Mouse (Mus musculus) liver, postnatal 0 days (tissue): ENCODE measurements around the gene Psmb3. TPM values are rescaled to one million over a fixed set of nuclear protein-coding genes. Genes with fewer than 3 reads are reported as not detected.
A peak's percentile ranks its signal among the peaks of the same experiment; 100 is the strongest.

Experiments used
- ATAC-seq: fragments of 200-750 bp; cut with Nextera tagmentation; 2 replicates; pipeline ENCODE4 v1.8.0; 2017; ENCODE audit warnings: mild to moderate bottlenecking, moderate library complexity
- DNase-seq: peaks from one replicate; pipeline ENCODE4 v3.0.0-alpha.2; 2016
- H3K27ac ChIP-seq: fragments of 300-500 bp; sonication (generic); 2 replicates; pipeline ENCODE4 v1.5.1; 2014; ENCODE audit warnings: antibody characterized with exemption, moderate library complexity, mild to moderate bottlenecking, low read depth
- H3K27me3 ChIP-seq: fragments of 300-500 bp; sonication (generic); 2 replicates; pipeline ENCODE4 v1.6.1; 2014; ENCODE audit warnings: low read length, control low read depth, mixed read lengths; ENCODE audit not compliant: insufficient read depth
- H3K36me3 ChIP-seq: fragments of 300-500 bp; sonication (generic); replicated peaks from 2 replicates; pipeline ENCODE4 v1.6.1; 2014; ENCODE audit warnings: mild to moderate bottlenecking, control low read depth, low read length, moderate library complexity, mixed read lengths; ENCODE audit not compliant: insufficient read depth
- H3K4me1 ChIP-seq: fragments of 300-500 bp; sonication (generic); 2 replicates; pipeline ENCODE4 v1.6.1; 2014; ENCODE audit warnings: antibody characterized with exemption, mild to moderate bottlenecking, control low read depth; ENCODE audit not compliant: insufficient read depth
- H3K4me2 ChIP-seq: fragments of 300-500 bp; sonication (generic); 2 replicates; pipeline ENCODE4 v1.6.1; 2014; ENCODE audit warnings: low read depth, mild to moderate bottlenecking, low read length, moderate library complexity, mixed read lengths
- H3K4me3 ChIP-seq: fragments of 300-500 bp; sonication (generic); 2 replicates; pipeline ENCODE4 v1.5.1; 2014; ENCODE audit warnings: low read depth, low read length
- H3K9ac ChIP-seq: fragments of 300-500 bp; sonication (generic); replicated peaks from 2 replicates; pipeline ENCODE4 v1.6.1; 2014; ENCODE audit warnings: mild to moderate bottlenecking, moderate library complexity
- H3K9me3 ChIP-seq: fragments of 300-500 bp; sonication (generic); 2 replicates; pipeline ENCODE4 v1.6.1; 2016; ENCODE audit warnings: mild to moderate bottlenecking, control low read depth, low read length, mixed read lengths
- CTCF ChIP-seq: sonication (generic); IDR thresholded peaks from 2 replicates; pipeline ENCODE4 v1.5.1; 2016; ENCODE audit warnings: antibody characterized with exemption, low read depth
- EP300 ChIP-seq: IDR thresholded peaks from 2 replicates; pipeline ENCODE4 v1.6.1; 2016; ENCODE audit warnings: antibody characterized with exemption, low read depth, mild to moderate bottlenecking
- WGBS: fragments of 180-500 bp; shearing (Covaris S2); extraction: QIAGEN DNeasy Blood & Tissue Kit; methylation state at CpG from one replicate; pipeline ENCODE4 v1.1.7; 2014; ENCODE audit not compliant: insufficient replicate concordance; 5-methylcytosine and 5-hydroxymethylcytosine counted together
- microRNA-seq: library from miRNA; unstranded; fragments of <30 nt; microRNA quantifications from one replicate; pipeline ENCODE4, GENCODE M21; 2016
- polyA plus RNA-seq: library from polyadenylated mRNA; unstranded; fragments of >200 nt; fragmentation: Nextera tagmentation; extraction: Ambion mirVana; gene quantifications from 2 replicates; pipeline ENCODE4 v1.2.1, GENCODE M21; 2015

The Psmb3 gene
- polyA plus RNA-seq, 1 experiment from 2014 or later = 267 TPM

DNA sequence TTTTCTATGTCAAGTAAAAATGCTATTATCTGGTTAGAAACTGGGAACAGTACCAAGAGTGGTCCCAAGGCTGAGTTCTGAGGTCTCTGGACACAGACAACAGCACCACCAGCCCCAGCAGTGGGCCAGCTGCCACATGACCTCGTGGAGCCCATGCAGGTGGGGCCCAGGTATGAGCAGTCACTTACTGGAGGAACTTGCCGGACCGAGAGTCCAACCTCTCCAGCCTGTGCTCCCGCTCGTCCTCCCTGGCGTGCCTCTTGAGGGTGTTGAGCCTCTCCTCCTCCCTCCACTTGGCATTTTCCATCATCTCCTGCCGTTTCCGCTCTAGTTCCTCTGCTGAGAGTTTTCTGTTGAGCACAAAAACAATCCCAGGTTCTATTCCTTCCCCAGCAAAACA is 44.6 kb downstream of the Psmb3 start:
- H3K9me3 ChIP-seq = no peaks in the 10 kb centered on the region
- no peak overlapping the region for H3K27ac ChIP-seq
- H3K27me3 ChIP-seq = no peaks in the 10 kb centered on the region
- ATAC-seq (no peak), DNase-seq (no peak)
- H3K4me1 ChIP-seq = peaks cover 8% of the 10 kb centered on the region
- H3K4me3 ChIP-seq = no peak overlapping the region
- H3K4me2 ChIP-seq = no peak overlapping the region
- no peak for TF ChIP-seq CTCF
- TF ChIP-seq EP300 = no peak
- peaks cover 41% of the 10 kb centered on the region for H3K36me3 ChIP-seq
- H3K9ac ChIP-seq = no peak overlapping the region
- WGBS = 91% methylated on average over 8 of the region's 8 CpGs

DNA sequence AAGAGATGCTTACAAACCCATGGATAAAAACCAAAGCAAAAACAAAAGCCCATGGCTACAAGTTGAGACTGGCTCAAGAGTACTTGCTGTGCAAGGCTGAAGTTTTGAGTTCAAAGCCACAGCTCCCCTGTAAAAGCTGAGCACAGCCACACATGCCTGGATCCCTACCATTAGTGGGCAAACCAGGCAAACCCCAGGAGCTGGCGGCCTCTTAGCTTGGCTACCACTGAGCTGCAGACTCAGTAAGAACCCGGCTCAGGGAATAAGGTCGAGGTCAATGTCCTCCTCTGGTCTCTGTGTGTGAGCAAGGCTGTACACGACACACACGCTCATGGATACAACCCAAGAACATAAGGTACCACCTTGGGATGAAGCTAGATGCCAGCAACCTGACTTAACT is 45.3 kb downstream of the Psmb3 start:
- no peak overlapping the region for H3K4me2 ChIP-seq
- no peak overlapping the region for H3K27ac ChIP-seq
- H3K4me1 ChIP-seq = peaks cover 2% of the 10 kb centered on the region
- H3K4me3 ChIP-seq = no peak overlapping the region
- 87% methylated on average over 5 of the region's 5 CpGs for WGBS
- DNase-seq = no peak
- no peak for ATAC-seq
- TF ChIP-seq CTCF (no peak), EP300 (no peak)
- H3K9ac ChIP-seq = no peak overlapping the region
- H3K27me3 ChIP-seq = no peaks in the 10 kb centered on the region
- peaks cover 49% of the 10 kb centered on the region for H3K36me3 ChIP-seq
- H3K9me3 ChIP-seq = no peaks in the 10 kb centered on the region

DNA sequence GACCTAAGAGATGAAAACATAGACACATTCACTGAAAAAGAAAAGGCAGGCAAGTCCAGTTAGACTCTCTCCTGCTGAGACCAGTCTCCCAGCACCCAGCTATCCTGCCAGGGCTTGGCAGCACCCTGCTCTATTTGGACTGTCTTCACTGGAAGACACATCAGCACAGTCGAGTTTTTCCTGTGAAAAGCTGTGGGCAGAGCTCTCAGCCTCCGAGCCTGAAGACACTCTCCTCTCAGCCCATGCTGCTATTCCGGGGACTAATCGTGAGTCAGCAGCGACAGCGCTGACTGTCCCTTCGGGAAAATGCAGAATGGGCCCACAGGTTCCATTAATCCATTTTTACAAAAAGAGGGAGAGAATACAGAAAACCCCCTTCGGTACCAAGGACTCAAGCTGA is 50.1 kb downstream of the Psmb3 start:
- Histone ChIP-seq H3K36me3 (peaks cover 66% of the 10 kb centered on the region), H3K9ac (no peak overlapping the region), H3K4me1 (no peaks in the 10 kb centered on the region), H3K4me3 (no peak overlapping the region), H3K4me2 (no peak overlapping the region), H3K9me3 (no peaks in the 10 kb centered on the region), H3K27me3 (no peaks in the 10 kb centered on the region), H3K27ac (no peak overlapping the region)
- TF ChIP-seq EP300 (no peak), CTCF (no peak)
- 95% methylated on average over 8 of the region's 8 CpGs for WGBS
- no peak for ATAC-seq
- no peak for DNase-seq

DNA sequence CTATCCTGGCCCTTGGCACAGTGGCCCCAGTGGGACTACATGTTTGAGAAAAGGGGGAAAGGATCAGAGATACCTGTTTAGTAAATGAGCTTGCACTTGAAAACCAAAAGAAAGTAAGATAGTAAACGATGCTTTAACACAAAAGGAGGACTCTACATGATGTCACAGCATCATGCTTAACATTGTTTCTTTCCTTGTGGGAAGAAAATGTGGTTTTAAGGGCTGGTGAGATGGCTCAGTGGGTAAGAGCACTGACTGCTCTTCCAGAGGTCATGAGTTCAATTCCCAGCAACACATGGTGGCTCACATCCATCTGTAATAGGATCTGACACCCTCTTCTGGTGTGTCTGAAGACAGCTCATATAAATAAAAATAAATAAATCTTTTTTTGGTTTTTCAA is 54.9 kb downstream of the Psmb3 start:
- Histone ChIP-seq H3K4me1 (no peaks in the 10 kb centered on the region), H3K4me2 (no peak overlapping the region), H3K9ac (no peak overlapping the region), H3K36me3 (peaks cover 58% of the 10 kb centered on the region), H3K27me3 (no peaks in the 10 kb centered on the region), H3K9me3 (no peaks in the 10 kb centered on the region), H3K4me3 (no peak overlapping the region), H3K27ac (no peak overlapping the region)
- ATAC-seq = no peak
- TF ChIP-seq EP300 (no peak), CTCF (no peak)
- 80% methylated on average over 1 of the region's 1 CpGs for WGBS
- no peak for DNase-seq

DNA sequence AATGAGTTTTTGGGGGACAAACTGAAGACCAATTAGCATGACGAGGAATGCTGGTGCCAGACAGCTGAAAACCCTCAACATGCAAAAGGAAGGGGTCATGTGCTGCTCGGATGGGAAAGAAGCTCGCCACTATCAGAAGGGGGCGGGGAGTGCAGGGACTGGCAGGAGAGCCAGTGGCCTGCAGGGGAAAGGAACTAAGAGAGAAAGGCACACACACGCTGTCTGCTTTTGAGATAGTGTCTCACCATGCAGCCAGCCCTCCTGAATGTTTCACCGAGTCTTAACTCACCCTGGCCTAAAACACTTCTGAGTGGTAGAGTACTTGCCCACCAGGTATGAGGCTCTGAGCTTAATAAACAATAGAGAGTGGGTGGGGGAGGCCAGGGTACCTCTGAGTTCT is 55.7 kb downstream of the Psmb3 start:
- H3K4me3 ChIP-seq = no peak overlapping the region
- no peaks in the 10 kb centered on the region for H3K4me1 ChIP-seq
- H3K27ac ChIP-seq = no peak overlapping the region
- H3K4me2 ChIP-seq = no peak overlapping the region
- no peaks in the 10 kb centered on the region for H3K9me3 ChIP-seq
- H3K27me3 ChIP-seq = no peaks in the 10 kb centered on the region
- no peak overlapping the region for H3K9ac ChIP-seq
- ATAC-seq (no peak), DNase-seq (no peak)
- TF ChIP-seq CTCF = no peak
- no peak for TF ChIP-seq EP300
- WGBS = 69% methylated on average over 6 of the region's 6 CpGs
- peaks cover 55% of the 10 kb centered on the region for H3K36me3 ChIP-seq

DNA sequence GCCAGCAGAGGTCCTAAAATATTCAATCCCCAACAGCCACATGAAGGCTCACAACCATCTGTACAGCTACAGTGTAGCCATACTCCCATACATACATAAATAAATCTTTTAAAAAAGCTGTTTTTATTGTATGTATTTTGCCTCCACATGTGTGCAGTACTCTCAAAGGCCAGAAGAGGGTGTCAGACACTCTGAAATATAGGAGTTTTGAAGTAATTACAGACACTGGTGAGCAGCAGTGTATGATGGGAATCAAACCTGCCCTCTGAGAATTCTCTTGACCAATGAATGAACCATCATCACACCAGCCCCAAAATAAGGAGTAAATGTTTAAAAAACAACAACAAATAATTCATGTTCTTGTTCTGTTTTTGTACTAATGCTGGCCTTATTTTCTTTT is 58.4 kb downstream of the Psmb3 start:
- no peaks in the 10 kb centered on the region for H3K27me3 ChIP-seq
- H3K4me2 ChIP-seq = no peak overlapping the region
- peaks cover 40% of the 10 kb centered on the region for H3K36me3 ChIP-seq
- no peak overlapping the region for H3K9ac ChIP-seq
- H3K27ac ChIP-seq = no peak overlapping the region
- no peak overlapping the region for H3K4me3 ChIP-seq
- H3K9me3 ChIP-seq = no peaks in the 10 kb centered on the region
- peaks cover 10% of the 10 kb centered on the region; the same call in 1 of the 2 replicates for H3K4me1 ChIP-seq
- DNase-seq = no peak
- TF ChIP-seq EP300 (no peak), CTCF (peak; percentile 45)
- no peak for ATAC-seq

Small RNAs within 50 kb of the gene (microRNA-seq; reads per million reads assigned to microRNA genes)
- gene Gm24158 (not detected), gene Mir6927 (not detected), gene Mir8102 (not detected)

Other genes with a start within 250 kb of the Psmb3 start
- gene 4933428G20Rik, start 203.1 kb upstream of the Psmb3 start, polyA plus RNA-seq = 0.20 and 0.25 TPM in 2 replicates
- 0.02 and 0.05 TPM in 2 replicates for gene Srcin1, start 127.2 kb upstream of the Psmb3 start, polyA plus RNA-seq
- gene Epop, start 73.7 kb upstream of the Psmb3 start, polyA plus RNA-seq = 1.1 and 1.6 TPM in 2 replicates
- 0.32 and 0.38 TPM in 2 replicates for gene Mllt6, start 40.0 kb upstream of the Psmb3 start, polyA plus RNA-seq
- 54.6 and 63.7 TPM in 2 replicates for gene Cisd3, start 17.6 kb upstream of the Psmb3 start, polyA plus RNA-seq
- 1.9 TPM in 2 replicates for gene Pcgf2, start 2.9 kb upstream of the Psmb3 start, polyA plus RNA-seq
- gene Pip4k2b, start 41.3 kb downstream of the Psmb3 start, polyA plus RNA-seq = 0.53 and 0.59 TPM in 2 replicates
- gene Cwc25, start 63.2 kb downstream of the Psmb3 start, polyA plus RNA-seq = 5.5 and 5.8 TPM in 2 replicates
- not detected in 2 replicates for gene 1700001P01Rik, start 72.5 kb downstream of the Psmb3 start, polyA plus RNA-seq
- 409 and 433 TPM in 2 replicates for gene Rpl23, start 79.0 kb downstream of the Psmb3 start, polyA plus RNA-seq
- gene Lasp1, start 95.6 kb downstream of the Psmb3 start, polyA plus RNA-seq = 30.0 and 32.2 TPM in 2 replicates
- gene B230217C12Rik, start 137.4 kb downstream of the Psmb3 start, polyA plus RNA-seq = 0.25 and 0.28 TPM in 2 replicates
- gene Fbxo47, start 180.8 kb downstream of the Psmb3 start, polyA plus RNA-seq = 0.26 and 0.27 TPM in 2 replicates